Mouse (Mus musculus) olfactory bulb, adult 2 months (tissue): ENCODE data around the gene Nrxn3.

Source experiments
- CTCF ChIP-seq: fragments of 200-500 bp; IDR thresholded peaks from 2 replicates; pipeline ENCODE4 v1.5.1; 2012; ENCODE audit warnings: low read depth, mild to moderate bottlenecking, low read length, moderate library complexity; ENCODE audit not compliant: insufficient read depth
- POLR2A ChIP-seq: fragments of 200-500 bp; IDR thresholded peaks from 2 replicates; pipeline ENCODE4 v1.6.1; 2012; ENCODE audit warnings: mild to moderate bottlenecking, low read depth, low read length, moderate library complexity; ENCODE audit not compliant: insufficient read depth

- no peak for TF ChIP-seq CTCF
- no peak for TF ChIP-seq POLR2A
Measured at GRCm38 (mm10) chr12:89074551-89075295, 352.0 kb downstream of the Nrxn3 start.
